Mouse (Mus musculus) heart, postnatal 10 days (tissue): Measurements from ENCODE around the gene Map3k4. TPM values are rescaled to one million over a fixed set of nuclear protein-coding genes. Genes with fewer than 3 reads are reported as not detected.
"Not testable (repeated sequence)": the region's sequence is repeated elsewhere in the genome, so short reads cannot be mapped to it uniquely, and the experiment has no call there.

ENCODE experiments used
- DNase-seq, 2 experiments: peaks; one replicate each; pipeline ENCODE4 v3.0.0; 2021
- intact Hi-C: fragments of 180-260 bp; cut with DNase I; formaldehyde crosslinking; loops from one replicate; pipeline ENCODE4 v1.15.1; 2025
- total RNA-seq, 2 experiments: library from RNA; stranded (reverse); gene quantifications; 2 replicates each; pipeline ENCODE4 v1.2.3; 2021

Gene Map3k4
- total RNA-seq, 2 experiments from 2014 or later: 35.6 to 39.4 TPM

DNA sequence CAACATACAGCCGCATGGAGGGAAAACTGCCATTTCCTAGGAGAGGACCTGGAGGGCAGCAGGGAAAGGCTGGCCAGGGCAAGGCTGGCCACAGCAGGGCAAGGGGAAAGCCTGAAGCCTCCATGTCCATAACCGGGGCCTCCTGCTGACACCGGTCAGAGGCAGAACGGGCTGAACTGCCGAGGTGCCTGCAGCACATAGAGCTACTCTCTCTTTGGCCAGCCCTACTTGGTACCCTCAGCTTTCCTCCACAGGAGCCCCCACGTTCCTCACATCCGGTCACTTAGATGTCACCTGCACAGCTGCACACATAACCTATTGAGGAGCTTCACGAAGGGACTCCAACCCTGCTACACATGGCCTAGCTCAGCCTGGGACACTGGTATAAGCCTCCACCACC lies 9.5 kb downstream of the Map3k4 start:
- DNase-seq: no peak
- intact Hi-C loops: no loop called here

DNA sequence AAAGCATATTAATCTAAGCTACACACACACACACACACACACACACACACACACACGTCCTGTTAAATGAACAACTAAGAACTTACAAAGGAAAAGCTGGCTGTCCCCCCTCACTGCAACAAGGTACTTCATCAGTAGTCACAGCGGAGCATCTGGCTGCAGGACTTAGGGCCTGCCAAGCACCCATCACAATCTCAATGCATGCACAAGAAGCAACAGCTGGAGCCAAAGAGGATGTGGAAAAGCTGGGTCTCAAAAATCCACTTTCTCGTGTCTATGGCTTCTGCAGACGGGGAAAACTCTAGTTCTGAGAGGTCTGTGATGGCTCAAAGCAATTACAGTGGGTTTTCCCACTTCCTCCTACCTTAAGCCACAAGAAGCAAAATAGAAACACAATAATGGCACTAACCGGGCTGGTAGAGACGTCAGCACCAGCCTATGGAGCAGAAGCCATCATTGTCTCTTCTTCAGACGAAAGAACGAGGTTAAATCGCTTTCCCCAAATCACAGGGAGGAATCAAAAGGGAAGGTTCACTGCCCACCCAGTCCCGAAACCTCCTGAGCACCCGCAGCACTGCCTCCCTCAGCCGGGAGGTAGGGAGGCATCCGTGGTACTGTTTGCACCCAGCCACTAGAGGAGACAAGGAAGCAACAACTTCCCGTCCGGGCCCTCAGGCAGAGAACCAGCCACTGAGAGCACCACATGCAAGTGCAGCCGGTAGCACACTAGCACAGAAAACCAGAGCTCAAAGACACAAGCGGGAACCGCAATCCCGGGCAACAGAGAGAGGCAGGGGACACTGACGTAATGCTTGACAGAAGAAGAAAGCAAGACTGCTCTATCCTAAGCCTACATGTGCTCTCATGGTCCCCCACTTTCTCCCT lies 11.1 kb downstream of the Map3k4 start:
- no peak for DNase-seq
- intact Hi-C loops: no loop called here

DNA sequence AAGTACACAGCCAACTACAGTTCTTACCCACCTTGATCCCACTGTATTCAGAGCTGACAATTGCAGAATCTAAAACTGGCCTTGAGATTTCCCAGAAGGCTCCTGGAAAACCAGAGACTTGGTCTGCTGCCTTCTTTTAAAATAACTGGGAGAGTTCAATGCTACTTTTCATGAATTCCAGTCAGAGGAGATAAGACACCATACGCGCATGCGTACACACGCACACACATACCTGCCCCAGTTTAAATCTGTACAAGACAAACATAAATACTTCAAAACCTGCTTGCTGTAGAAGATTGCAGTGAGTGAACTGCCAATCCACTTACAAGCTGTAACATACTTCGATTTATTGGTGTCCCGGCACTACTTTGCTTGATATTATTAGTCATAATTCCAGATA lies 13.9 kb downstream of the Map3k4 start:
- intact Hi-C loops: no loop called here
- DNase-seq: no peak

DNA sequence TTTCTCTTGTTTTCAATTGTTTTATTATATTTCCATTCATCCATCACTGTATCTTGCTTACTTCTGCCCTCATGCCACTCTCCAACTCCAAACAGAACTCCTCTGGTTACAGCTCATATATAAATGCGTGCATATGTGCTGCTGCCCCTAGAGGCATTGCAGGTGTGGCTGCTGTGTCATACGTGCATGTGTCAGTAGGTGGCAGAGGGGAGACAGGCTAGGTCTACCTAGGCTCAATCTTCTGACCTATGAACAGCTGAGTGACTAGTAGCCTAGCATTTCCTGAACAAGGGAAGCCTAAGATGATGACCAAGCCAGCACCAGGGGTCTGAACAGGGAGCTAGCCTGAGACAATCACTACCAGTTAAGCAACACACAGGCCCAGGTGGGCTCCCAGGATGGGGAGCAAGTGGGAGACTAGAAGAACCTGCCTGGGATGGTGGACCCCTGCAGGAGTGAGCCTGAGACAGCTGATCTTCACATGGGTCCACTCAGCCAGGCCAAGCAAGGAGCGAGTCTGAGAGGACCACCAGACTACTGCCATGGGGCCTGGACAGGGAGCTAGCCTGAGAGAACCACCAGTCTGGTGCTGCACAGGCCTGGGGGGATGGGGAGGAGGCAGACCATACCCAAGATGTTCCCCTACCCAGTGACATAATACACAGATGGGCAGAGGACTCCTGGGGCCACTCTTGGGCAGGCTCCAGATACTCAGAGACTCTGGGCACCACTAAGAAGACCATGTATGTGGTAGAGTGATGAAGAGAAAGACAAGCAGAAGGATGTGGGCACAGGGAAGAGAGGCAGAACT lies 17.5 kb downstream of the Map3k4 start:
- DNase-seq: peak; percentile 67 to 69
- intact Hi-C loops: loop anchor here (1.0 kb wide), 1 partner anchor 66 kb away; no protein-coding TSS in a partner anchor

DNA sequence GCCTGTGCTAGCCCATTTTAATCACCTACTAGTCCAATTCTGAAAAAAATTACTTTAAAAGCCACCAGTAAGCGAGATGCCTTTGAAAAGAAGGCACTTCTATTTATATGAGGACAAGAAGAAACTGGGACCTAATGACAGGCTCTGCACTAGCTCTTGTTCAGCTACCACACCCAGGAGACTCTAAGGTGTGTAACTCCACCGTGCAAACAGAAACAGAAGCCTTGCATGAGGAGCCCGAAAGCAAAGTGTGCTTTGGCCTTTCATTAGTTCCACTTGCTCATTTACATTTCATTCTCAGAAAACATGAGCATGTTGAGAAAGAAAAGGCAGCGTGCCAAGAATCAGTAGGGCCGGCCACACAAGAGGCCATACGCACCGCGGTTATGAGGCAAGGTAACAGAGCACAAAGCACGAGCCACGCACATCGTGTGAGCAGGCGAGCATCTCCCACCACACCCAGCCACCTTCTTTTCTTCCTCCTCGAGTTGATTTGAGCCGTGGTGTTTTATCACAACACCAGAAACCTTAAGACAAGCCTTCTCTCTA lies 18.4 kb downstream of the Map3k4 start:
- no peak for DNase-seq
- intact Hi-C loops: loop anchor here (1.0 kb wide), 1 partner anchor 67 kb away; no protein-coding TSS in a partner anchor

DNA sequence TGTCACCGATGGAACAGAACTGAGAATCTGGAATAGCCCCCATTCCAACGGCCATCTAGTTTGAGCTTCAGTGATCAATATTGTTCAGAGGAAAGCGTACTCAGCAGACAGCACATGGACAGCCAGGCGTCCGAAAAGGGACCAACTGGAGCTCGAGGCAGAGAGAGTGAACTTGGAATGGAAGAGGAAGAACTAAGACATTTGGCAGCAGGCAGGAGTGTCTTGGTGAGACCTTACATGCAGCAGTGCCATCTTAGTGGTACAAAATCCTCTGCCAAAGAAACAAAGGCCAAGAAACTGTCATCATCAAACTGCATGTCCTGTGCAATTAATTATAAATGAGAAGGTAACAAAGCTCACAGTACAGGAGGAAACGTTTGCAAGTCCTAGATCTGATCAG lies 19.2 kb downstream of the Map3k4 start:
- DNase-seq: no peak
- intact Hi-C loops: no loop called here

DNA sequence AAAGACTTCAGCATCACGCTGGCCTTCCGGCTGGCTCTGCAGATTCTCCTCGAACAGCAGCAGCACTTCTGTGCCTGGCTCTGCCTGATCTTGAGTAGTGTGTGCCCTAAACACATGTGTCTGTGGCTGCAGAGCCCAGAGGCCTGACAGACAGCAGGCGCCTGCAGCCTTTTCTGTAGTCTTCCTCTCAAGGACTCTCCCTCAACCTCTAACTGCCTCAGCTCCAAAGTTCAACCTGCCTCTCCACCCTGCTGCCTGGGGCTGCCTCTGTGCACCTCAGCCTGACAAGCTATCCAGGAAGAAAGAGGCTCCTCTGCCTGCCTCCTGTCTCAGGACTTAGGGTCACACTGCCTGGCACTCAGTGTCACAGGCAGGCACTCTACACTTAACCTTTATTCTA lies 20.6 kb downstream of the Map3k4 start:
- intact Hi-C loops: no loop called here
- DNase-seq: no peak

DNA sequence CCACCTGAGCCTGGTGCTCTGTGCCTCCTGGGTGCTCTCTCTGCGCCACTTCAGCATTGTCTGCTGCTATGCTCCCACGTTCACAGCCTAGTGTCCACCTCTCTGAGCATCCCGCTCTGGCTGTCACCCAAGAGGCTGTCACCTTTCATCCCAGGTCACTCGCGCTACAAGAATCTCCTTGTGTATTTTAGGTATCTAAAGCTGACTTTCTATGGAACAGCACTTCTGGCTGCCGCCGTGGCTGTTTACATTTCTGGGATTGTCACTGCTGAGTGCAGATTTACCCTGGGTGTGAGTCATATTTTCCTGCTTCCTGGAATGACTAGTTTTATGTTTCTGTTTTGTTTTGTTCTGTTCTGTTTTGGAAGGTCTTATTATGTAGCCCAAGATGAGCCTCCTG lies 21.3 kb downstream of the Map3k4 start:
- DNase-seq: no peak

DNA sequence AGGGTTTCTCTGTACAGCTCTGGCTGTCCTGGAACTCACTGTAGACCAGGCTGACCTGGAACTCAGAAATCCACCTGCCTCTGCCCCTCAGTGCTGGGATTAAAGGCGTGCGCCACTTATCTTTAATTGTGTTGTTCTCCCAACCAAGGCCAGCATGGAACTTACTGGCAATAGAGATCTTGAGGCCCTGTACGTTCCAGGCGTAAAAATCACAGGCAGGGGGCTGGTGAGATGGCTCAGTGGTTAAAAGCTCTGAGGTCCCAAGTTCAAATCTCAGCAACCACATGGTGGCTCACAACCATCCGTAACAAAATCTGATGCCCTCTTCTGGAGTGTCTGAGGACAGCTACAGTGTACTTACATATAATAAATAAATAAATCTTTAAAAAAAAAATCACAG lies 22.7 kb downstream of the Map3k4 start:
- DNase-seq, intact Hi-C loops: not testable (repeated sequence)

More for the DNA sequence above, 21.3 kb downstream of the Map3k4 start:
- intact Hi-C loops: no loop called here

DNA sequence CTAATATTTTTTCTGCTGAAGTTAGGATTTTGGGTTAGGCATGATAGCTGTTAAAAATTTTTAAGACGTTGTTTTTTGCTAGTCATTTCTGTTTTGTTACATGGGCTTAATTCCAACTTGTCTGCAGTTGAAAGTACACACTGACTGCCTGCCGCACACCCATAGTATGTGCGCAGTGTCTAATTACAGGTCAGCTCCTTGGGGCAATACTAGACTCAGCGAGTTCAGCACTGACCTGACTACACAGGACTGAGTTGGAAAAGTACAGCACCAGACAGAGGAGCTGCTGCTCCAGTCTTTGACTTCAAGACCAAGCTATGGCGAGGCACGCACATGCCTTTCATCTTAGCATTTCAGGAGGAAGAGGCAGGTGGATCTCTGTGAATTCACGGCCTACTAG lies 24.2 kb downstream of the Map3k4 start:
- DNase-seq: no peak
- intact Hi-C loops: no loop called here

DNA sequence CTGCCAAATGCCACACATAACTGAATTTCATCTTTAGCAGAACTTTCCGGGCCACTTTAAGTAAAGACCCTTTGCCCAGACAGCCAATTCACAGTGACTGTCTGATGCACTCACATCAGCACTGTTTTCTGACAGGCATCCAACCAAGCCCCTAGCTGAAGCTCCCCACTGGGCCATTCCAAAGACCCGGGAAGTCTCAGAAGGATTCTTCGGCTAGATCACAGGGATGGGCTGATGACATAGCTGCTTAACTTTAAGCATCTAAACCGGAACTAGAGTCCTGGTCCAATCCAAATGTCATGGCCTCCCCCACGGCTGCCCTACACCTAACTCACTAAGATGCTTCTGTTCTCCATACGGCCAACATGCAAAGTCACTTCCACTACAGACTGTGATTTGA lies 25.0 kb downstream of the Map3k4 start:
- no peak for DNase-seq
- intact Hi-C loops: no loop called here

DNA sequence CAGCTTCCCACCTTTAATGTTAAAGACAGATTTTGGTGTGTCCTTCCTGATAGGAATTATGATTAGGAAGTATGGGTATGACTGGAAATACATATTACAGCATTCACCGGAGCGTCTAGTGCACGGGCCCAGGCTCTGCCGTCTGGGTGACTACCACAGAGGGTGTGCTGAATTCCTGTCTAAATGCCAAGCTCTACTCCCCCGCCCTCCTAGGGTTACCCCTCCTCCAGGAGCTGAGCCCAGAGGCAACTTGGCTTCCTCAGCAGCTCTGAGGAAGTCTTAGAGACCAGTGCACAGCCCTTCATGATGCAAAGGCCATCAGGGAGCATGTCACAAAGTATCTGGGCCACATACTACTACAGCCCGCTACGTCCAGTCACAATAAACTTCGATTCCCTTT lies 25.7 kb downstream of the Map3k4 start:
- intact Hi-C loops: no loop called here
- peak; percentile 45 to 57 for DNase-seq

DNA sequence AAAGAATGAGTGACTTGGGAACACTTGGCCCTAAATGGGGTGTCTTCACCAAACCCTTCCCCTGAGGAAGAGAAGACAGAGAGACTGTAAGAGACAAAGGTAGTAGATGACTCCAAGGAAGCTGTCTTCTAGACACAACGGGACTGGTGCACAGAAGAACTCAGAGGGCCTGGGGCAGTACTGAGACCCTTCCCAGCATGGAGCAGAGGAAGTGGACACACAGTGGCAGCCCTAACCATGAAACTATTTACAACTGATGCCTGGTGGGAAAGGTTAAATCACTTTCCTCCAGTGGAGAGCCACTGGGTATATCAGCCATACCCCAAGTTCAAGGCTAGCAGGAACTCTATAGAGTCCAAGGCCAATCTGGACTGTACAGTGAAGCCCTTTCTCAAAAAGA lies 26.2 kb downstream of the Map3k4 start:
- intact Hi-C loops: no loop called here
- DNase-seq: no peak

DNA sequence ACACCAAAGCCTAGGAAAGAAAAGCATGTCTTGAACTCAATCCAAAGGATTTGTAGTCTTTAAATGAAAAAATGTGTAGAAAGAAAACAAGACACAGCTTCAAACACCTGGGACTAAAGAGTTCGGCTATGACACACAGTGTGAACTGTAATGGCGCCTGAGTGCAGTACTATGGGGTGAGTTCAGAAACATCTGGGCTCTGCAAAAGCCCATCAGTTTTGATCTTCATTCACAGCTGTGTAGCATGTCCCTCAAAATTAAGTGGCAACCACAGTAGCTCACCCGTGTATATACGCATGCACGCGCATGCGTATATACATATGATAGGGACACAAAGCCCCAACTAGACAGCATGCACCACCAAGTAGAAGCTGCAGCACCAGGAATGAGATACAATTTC lies 27.4 kb downstream of the Map3k4 start:
- no peak for DNase-seq
- intact Hi-C loops: no loop called here

DNA sequence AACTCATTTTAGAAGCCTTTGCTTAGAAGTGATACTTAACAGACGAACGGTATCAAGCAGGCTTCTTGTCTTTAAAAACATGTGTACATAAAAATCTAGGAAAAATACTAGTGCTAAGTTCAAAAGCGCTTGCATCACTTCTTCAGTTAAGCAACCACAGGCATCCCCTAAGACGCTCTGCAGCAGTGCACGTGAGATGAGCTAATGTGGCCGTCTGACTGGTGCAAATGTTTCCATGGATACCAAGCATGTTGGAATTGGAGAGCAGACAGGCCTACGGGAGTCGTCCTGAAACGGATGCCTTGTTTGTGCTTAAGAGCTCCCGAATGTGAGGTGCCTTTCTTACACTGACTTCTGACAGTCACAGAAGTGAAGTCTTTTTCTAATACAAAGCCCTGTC lies 27.9 kb downstream of the Map3k4 start:
- DNase-seq: peak; percentile 44 to 59
- intact Hi-C loops: no loop called here

DNA sequence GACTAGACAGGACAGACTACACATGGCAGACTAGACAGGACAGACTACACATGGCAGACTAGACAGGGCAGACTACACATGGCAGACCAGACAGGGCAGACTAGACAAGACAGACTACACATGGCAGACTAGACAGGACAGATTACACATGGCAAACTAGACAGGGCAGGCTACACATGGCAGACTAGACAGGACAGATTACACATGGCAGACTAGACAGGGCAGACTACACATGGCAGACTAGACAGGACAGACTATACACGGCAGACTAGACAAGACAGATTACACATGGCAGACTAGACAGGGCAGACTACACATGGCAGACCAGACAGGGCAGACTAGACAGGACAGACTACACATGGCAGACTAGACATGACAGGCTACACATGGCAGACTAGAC lies 28.8 kb downstream of the Map3k4 start:
- DNase-seq, intact Hi-C loops: not testable (repeated sequence)

DNA sequence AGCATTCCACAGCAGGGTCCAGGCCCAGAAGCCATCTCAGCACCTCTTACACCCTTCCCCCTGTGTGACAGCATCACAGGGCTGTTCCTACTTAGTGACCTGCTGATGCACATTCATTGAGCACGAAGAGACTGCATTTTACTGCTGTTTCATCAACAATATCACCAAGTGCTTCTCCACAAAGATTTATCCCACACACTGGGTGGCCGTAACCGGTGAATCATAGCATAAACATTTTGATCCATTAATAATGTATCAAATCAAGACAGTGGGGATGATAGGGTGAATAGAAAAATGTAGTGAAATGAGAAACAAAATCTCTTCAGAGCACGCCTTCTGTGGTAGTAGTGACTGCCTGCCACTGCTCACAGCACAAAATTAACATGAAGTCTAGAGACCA lies 29.7 kb downstream of the Map3k4 start:
- intact Hi-C loops: no loop called here
- DNase-seq: no peak

DNA sequence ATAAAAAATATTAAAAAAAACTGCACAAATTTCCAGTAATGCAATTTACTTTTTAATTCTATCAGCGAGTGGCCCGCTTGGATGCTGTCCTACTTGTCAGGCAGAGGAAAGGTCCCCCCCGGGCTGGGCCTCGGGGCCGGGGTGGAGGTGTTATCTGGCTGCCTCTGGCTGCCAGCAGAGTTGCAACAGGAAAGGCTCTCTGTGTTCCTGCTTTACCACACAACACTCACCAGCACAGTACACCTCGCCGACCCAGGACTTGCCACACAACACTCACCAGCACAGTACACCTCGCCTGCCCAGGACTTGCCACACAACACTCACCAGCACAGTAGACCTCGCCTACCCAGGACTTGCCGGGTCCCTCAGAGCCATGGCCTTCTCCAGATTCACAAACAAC lies 38.8 kb downstream of the Map3k4 start:
- intact Hi-C loops: no loop called here
- peak; percentile 27 to 36 for DNase-seq

DNA sequence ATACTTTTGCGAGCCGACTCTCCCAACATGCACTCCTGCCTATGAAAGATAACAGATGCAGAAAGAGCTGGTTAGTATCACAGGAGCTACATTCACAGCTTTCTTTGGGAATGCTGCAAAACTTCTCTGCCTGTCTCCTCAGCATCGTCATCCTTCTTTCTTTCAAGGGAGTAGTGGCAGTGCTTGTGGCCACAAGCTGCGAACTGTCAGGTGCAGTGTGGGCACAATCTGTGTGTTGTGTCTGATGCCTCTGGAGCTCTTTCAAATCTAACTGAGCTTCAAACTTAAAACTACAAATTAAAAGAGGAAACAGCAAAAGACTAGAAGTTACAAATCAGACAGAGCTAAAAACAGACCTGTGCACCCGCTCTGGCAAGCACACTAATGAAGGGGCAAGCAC lies 40.5 kb downstream of the Map3k4 start:
- intact Hi-C loops: no loop called here

DNA sequence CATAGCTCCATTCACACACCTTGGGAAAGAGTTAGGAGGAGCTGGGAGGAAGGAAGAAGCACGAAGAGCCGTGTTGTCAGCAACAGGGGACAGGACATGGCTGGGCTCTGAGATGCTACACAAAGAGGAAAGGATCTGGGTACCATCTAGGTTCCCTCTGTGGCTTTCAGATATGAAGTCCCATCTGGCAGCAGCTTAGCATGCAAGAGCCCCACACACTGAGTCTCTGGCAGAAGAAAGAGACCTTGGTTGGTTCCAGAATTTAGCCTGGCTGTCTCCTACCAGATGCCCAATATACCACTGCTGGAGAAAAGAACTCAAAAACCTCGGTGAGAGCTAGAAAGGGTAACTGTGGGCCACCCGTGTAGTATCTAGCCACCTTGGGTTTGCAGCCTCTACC lies 41.3 kb downstream of the Map3k4 start:
- no peak for DNase-seq
- intact Hi-C loops: no loop called here

More for the DNA sequence above, 40.5 kb downstream of the Map3k4 start:
- no peak for DNase-seq

DNA sequence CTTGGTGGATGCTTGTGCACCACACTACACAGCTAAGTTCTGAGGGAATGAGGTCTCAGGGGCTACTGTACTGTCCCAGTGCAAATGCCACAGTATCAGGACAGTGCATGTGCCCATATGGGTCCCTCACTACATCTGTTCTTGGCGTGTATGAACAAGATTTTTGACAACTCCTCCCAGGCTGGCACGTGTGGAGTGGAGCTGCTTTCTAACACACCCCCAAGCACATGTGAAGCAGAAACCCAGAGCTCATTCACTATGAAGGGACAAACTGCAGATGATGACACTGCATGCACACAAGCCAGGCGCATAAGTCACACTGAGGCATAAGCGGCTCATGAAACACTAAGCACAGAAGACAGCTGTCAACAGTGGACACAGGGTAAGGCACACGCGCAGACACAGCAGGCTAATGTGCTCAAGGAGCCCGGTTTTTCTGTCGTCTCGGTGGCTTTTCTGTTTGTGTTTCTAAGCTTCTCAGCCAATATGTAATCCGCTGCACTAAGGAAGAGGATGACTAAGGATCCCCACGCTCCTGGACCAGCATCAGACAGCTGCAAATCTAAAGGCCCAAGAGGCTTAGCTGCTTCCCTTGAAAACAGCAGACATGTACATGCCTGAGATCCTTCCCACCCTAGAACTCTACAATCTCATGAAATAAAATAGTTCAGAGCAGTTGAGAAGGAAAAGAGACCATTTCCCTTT lies 41.9 kb downstream of the Map3k4 start:
- no peak for DNase-seq

More for the DNA sequence above, 41.9 kb downstream of the Map3k4 start:
- intact Hi-C loops: no loop called here
